Mouse (Mus musculus): ENCODE data around the gene Pcbd2. TPM values are rescaled to one million over a fixed set of nuclear protein-coding genes. Genes with fewer than 3 reads are reported as not detected.
A peak's percentile ranks its signal among the peaks of the same experiment; 100 is the strongest.

Gene Pcbd2
- polyA plus RNA-seq, 1 experiment from 2014 or later: 60.3 TPM

- Histone ChIP-seq H3K36me3 (ENCODE audit: control insufficient read depth, insufficient read depth, low read length) (peaks cover 4% of the 10 kb centered on the region; the same call in 1 of the 2 replicates), H3K9ac (ENCODE audit: low read depth, low read length) (peak overlapping the region; percentile 83), H3K4me3 (ENCODE audit: low read depth, low read length) (peak overlapping the region; percentile 71), H3K4me1 (replicated peaks; ENCODE audit: control insufficient read depth, insufficient read depth, low read length) (no peaks in the 10 kb centered on the region), H3K27me3 (replicated peaks; ENCODE audit: control insufficient read depth, insufficient read depth, low read length) (no peaks in the 10 kb centered on the region), H3K4me2 (peak overlapping the region; percentile 70), H3K27ac (ENCODE audit: low read depth, low read length) (peak overlapping the region; percentile 97), H3K9me3 (ENCODE audit: control insufficient read depth, low read length) (no peaks in the 10 kb centered on the region)
- ATAC-seq (replicated peaks; ENCODE audit: low FRiP score) (no peak), DNase-seq (ENCODE audit: low spot score) (no peak)
- WGBS: 6% methylated on average over 4 of the region's 4 CpGs
These were observed 509 bp upstream of the Pcbd2 start for GRCm38 (mm10) chr13:55726598-55727119.

GRCm38 (mm10) chr13:55727839-55728238, 671 bp downstream of the Pcbd2 start:
- peak overlapping the region; percentile 70 for H3K4me2 ChIP-seq
- H3K36me3 ChIP-seq (ENCODE audit: control insufficient read depth, insufficient read depth, low read length): peaks cover 3% of the 10 kb centered on the region; the same call in 1 of the 2 replicates
- peak; percentile 77 for ATAC-seq (replicated peaks; ENCODE audit: low FRiP score)
- no peaks in the 10 kb centered on the region for H3K27me3 ChIP-seq (replicated peaks; ENCODE audit: control insufficient read depth, insufficient read depth, low read length)
- WGBS: 2% methylated on average over 19 of the region's 19 CpGs
- H3K9ac ChIP-seq (ENCODE audit: low read depth, low read length): peak overlapping the region; percentile 83
- peak; percentile 78 for DNase-seq (ENCODE audit: low spot score)
- H3K27ac ChIP-seq (ENCODE audit: low read depth, low read length): peak overlapping the region; percentile 97
- no peaks in the 10 kb centered on the region for H3K9me3 ChIP-seq (ENCODE audit: control insufficient read depth, low read length)
- H3K4me1 ChIP-seq (replicated peaks; ENCODE audit: control insufficient read depth, insufficient read depth, low read length): no peaks in the 10 kb centered on the region
- peak overlapping the region; percentile 71 for H3K4me3 ChIP-seq (ENCODE audit: low read depth, low read length)

GRCm38 (mm10) chr13:55730716-55731115, 3.5 kb downstream of the Pcbd2 start:
- 89% methylated on average over 7 of the region's 7 CpGs for WGBS
- no peak for ATAC-seq (replicated peaks; ENCODE audit: low FRiP score)
- H3K27ac ChIP-seq (ENCODE audit: low read depth, low read length): no peak overlapping the region

GRCm38 (mm10) chr13:55732121-55732520, 5.0 kb downstream of the Pcbd2 start:
- Histone ChIP-seq H3K4me3 (ENCODE audit: low read depth, low read length) (no peak overlapping the region), H3K4me2 (no peak overlapping the region), H3K27me3 (replicated peaks; ENCODE audit: control insufficient read depth, insufficient read depth, low read length) (no peaks in the 10 kb centered on the region), H3K27ac (ENCODE audit: low read depth, low read length) (no peak overlapping the region), H3K9me3 (ENCODE audit: control insufficient read depth, low read length) (no peaks in the 10 kb centered on the region), H3K36me3 (ENCODE audit: control insufficient read depth, insufficient read depth, low read length) (no peaks in the 10 kb centered on the region), H3K4me1 (replicated peaks; ENCODE audit: control insufficient read depth, insufficient read depth, low read length) (no peaks in the 10 kb centered on the region), H3K9ac (ENCODE audit: low read depth, low read length) (no peak overlapping the region)
- DNase-seq (ENCODE audit: low spot score) (no peak), ATAC-seq (replicated peaks; ENCODE audit: low FRiP score) (peak; percentile 47)
- WGBS: 59% methylated on average over 2 of the region's 2 CpGs

More at GRCm38 (mm10) chr13:55730716-55731115, 3.5 kb downstream of the Pcbd2 start:
- Histone ChIP-seq H3K9ac (ENCODE audit: low read depth, low read length) (no peak overlapping the region), H3K27me3 (replicated peaks; ENCODE audit: control insufficient read depth, insufficient read depth, low read length) (no peaks in the 10 kb centered on the region), H3K4me1 (replicated peaks; ENCODE audit: control insufficient read depth, insufficient read depth, low read length) (no peaks in the 10 kb centered on the region), H3K9me3 (ENCODE audit: control insufficient read depth, low read length) (no peaks in the 10 kb centered on the region), H3K4me2 (no peak overlapping the region), H3K36me3 (ENCODE audit: control insufficient read depth, insufficient read depth, low read length) (no peaks in the 10 kb centered on the region; the same call in 1 of the 2 replicates), H3K4me3 (ENCODE audit: low read depth, low read length) (no peak overlapping the region)
- no peak for DNase-seq (ENCODE audit: low spot score)

- no peak overlapping the region for H3K9ac ChIP-seq (ENCODE audit: low read depth, low read length)
- no peaks in the 10 kb centered on the region for H3K9me3 ChIP-seq (ENCODE audit: control insufficient read depth, low read length)
- ATAC-seq (replicated peaks; ENCODE audit: low FRiP score) (no peak), DNase-seq (ENCODE audit: low spot score) (no peak)
- H3K4me1 ChIP-seq (replicated peaks; ENCODE audit: control insufficient read depth, insufficient read depth, low read length): no peaks in the 10 kb centered on the region
- H3K4me2 ChIP-seq: no peak overlapping the region
- H3K4me3 ChIP-seq (ENCODE audit: low read depth, low read length): no peak overlapping the region
- WGBS: 90% methylated on average over 22 of the region's 22 CpGs
- no peak overlapping the region for H3K27ac ChIP-seq (ENCODE audit: low read depth, low read length)
- no peaks in the 10 kb centered on the region for H3K27me3 ChIP-seq (replicated peaks; ENCODE audit: control insufficient read depth, insufficient read depth, low read length)
- H3K36me3 ChIP-seq (ENCODE audit: control insufficient read depth, insufficient read depth, low read length): no peaks in the 10 kb centered on the region
These were observed 6.7 kb downstream of the Pcbd2 start for GRCm38 (mm10) chr13:55733628-55734502.

GRCm38 (mm10) chr13:55737885-55738284, 10.7 kb downstream of the Pcbd2 start:
- no peak for DNase-seq (ENCODE audit: low spot score)
- WGBS: 90% methylated on average over 8 of the region's 8 CpGs

GRCm38 (mm10) chr13:55742306-55742705, 15.1 kb downstream of the Pcbd2 start:
- no peak overlapping the region for H3K9ac ChIP-seq (ENCODE audit: low read depth, low read length)
- H3K4me2 ChIP-seq: no peak overlapping the region
- H3K27me3 ChIP-seq (replicated peaks; ENCODE audit: control insufficient read depth, insufficient read depth, low read length): no peaks in the 10 kb centered on the region
- H3K9me3 ChIP-seq (ENCODE audit: control insufficient read depth, low read length): no peaks in the 10 kb centered on the region
- H3K36me3 ChIP-seq (ENCODE audit: control insufficient read depth, insufficient read depth, low read length): no peaks in the 10 kb centered on the region
- 75% methylated on average over 8 of the region's 8 CpGs for WGBS
- no peak overlapping the region for H3K27ac ChIP-seq (ENCODE audit: low read depth, low read length)
- no peak for DNase-seq (ENCODE audit: low spot score)
- H3K4me1 ChIP-seq (replicated peaks; ENCODE audit: control insufficient read depth, insufficient read depth, low read length): 0 out of 2 replicates have a peak, but pooled peaks cover 4% of the 10 kb centered on the region
- ATAC-seq (replicated peaks; ENCODE audit: low FRiP score): no peak
- no peak overlapping the region for H3K4me3 ChIP-seq (ENCODE audit: low read depth, low read length)

More at GRCm38 (mm10) chr13:55737885-55738284, 10.7 kb downstream of the Pcbd2 start:
- Histone ChIP-seq H3K27me3 (replicated peaks; ENCODE audit: control insufficient read depth, insufficient read depth, low read length) (no peaks in the 10 kb centered on the region), H3K9me3 (ENCODE audit: control insufficient read depth, low read length) (no peaks in the 10 kb centered on the region), H3K4me2 (no peak overlapping the region), H3K9ac (ENCODE audit: low read depth, low read length) (no peak overlapping the region), H3K27ac (ENCODE audit: low read depth, low read length) (no peak overlapping the region), H3K36me3 (ENCODE audit: control insufficient read depth, insufficient read depth, low read length) (no peaks in the 10 kb centered on the region), H3K4me3 (ENCODE audit: low read depth, low read length) (no peak overlapping the region), H3K4me1 (replicated peaks; ENCODE audit: control insufficient read depth, insufficient read depth, low read length) (no peaks in the 10 kb centered on the region)
- ATAC-seq (replicated peaks; ENCODE audit: low FRiP score): no peak

- no peak for DNase-seq (ENCODE audit: low spot score)
- Histone ChIP-seq H3K27me3 (replicated peaks; ENCODE audit: control insufficient read depth, insufficient read depth, low read length) (no peaks in the 10 kb centered on the region), H3K9ac (ENCODE audit: low read depth, low read length) (no peak overlapping the region), H3K4me3 (ENCODE audit: low read depth, low read length) (no peak overlapping the region), H3K36me3 (ENCODE audit: control insufficient read depth, insufficient read depth, low read length) (no peaks in the 10 kb centered on the region), H3K4me1 (replicated peaks; ENCODE audit: control insufficient read depth, insufficient read depth, low read length) (peaks cover 3% of the 10 kb centered on the region; the same call in 1 of the 2 replicates), H3K9me3 (ENCODE audit: control insufficient read depth, low read length) (no peaks in the 10 kb centered on the region), H3K4me2 (no peak overlapping the region), H3K27ac (ENCODE audit: low read depth, low read length) (no peak overlapping the region)
- ATAC-seq (replicated peaks; ENCODE audit: low FRiP score): no peak
- 61% methylated on average over 13 of the region's 13 CpGs for WGBS
These were observed 27.2 kb downstream of the Pcbd2 start for GRCm38 (mm10) chr13:55754380-55754779.

Measured in liver, embryonic 11.5 days (tissue).